10 mouse cellular contexts compared by ENCODE assay signal in the genomic region with DNA sequence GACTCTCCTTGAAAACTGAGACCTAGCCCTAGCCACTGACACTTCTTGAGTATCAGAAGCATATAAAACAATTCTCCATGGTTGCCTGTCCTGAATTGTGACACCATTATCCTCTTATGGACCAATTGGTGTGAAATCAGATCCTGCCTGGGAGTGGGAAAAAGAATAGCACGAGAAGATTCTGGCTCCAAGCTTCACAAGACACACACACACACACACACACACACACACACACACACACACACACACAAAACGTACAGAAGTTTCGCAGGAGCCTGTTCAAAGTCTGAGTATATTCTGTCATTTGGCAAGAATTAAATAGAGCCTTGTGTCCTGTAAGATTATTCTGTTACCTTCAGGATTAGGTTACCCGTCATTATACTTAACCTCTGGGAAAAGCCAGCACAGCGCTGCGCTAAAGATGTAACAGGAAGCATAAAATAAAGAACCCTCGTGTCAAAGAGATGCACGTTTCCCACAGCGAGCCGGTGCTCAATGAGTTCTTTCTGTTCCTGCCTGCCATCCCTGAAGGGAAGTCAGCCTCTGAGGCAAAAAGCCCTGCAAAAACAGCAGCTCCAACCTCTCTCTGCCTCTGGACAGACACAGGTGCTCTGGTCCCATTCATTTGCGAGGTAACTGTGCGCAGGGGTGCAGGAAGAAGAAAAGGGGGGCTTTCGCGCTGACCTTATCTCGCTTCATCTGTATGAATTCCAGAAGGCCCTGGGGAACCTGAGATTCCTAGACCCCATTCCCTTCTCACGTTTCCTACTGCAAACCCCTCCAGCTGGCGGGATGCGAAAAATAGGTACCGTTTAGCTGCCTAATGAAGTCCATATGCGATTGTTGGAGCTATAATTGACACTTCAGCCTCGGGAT.
DNase-seq lines count a peak whose midpoint lies in the region; ATAC-seq lines count a peak whose summit lies in the region.
"Had no signal": no experiment of that assay in that cellular context is flagged by ENCODE, and none has a peak within 500 bp of the region (broad histone marks: within the 10 kb centered on the region; RNA-seq: fewer than 3 reads in every experiment).

No protein-coding gene starts in this region.

- H3K36me3 ChIP-seq in limb, embryonic 13.5 days = no peaks in the 10 kb centered on the region

- intact Hi-C loops in left cerebral cortex, postnatal 14 days (cut with DNase I) = no loop called here

- peak; percentile 11 for DNase-seq in c-Kit-positive CD71-positive TER-119-positive erythroid progenitor cells, embryonic 14.5 days (ENCODE audit: low spot score)
- peak; percentile 44 for DNase-seq in embryo, embryonic 9.5 days (ENCODE audit: extremely low spot score)
- peak; percentile 52 for DNase-seq in neural tube, embryonic 10.5 days (ENCODE audit: extremely low spot score, low spot score)
- no peak for DNase-seq in heart, postnatal 4 days
- no peak for DNase-seq in gastrocnemius, adult 8-10 months (ENCODE audit: low spot score in 2 of 2)
- DNase-seq in right cerebral cortex, postnatal 14 days = no peak
- no peak for DNase-seq in left cerebral cortex, postnatal 14 days (ENCODE audit: low spot score in 2 of 2)

- ATAC-seq in limb, embryonic 13.5 days (ENCODE audit: low FRiP score, low read depth) = peak; percentile 53
- ATAC-seq: Patski had no signal

- peak overlapping the region; percentile 58 for H3K4me2 ChIP-seq in limb, embryonic 13.5 days (replicated peaks)

- H3K4me1 ChIP-seq in limb, embryonic 13.5 days = peaks cover 25% of the 10 kb centered on the region

- H3K9me3 ChIP-seq in limb, embryonic 13.5 days = no peaks in the 10 kb centered on the region

- 7% methylated on average over 21 of the region's 21 CpGs for WGBS in limb, embryonic 13.5 days

- peaks cover 28% of the 10 kb centered on the region for H3K27me3 ChIP-seq in limb, embryonic 13.5 days

- H3K4me3 ChIP-seq in limb, embryonic 13.5 days = peak overlapping the region; percentile 21
- H3K4me3 ChIP-seq: layer of hippocampus, adult 2 months had no signal

- no peak overlapping the region for H3K9ac ChIP-seq in limb, embryonic 13.5 days

- H3K27ac ChIP-seq in limb, embryonic 13.5 days = no peak overlapping the region
- H3K27ac ChIP-seq: layer of hippocampus, adult 2 months had no signal

Comparison
In these comparisons a context has a peak if more than half of its experiments do, and no peak if none do; other contexts are left out.
1. DNase-seq: peak in c-Kit-positive CD71-positive TER-119-positive erythroid progenitor cells, embryonic 14.5 days (single experiment), embryo, embryonic 9.5 days (single experiment) and neural tube, embryonic 10.5 days (single experiment); none in heart, postnatal 4 days (single experiment), gastrocnemius, adult 8-10 months (0 of 2), right cerebral cortex, postnatal 14 days (single experiment) and left cerebral cortex, postnatal 14 days (0 of 2).